Mouse (Mus musculus) kidney, postnatal 0 days (tissue): ENCODE results near the gene Mmp11. TPM values are rescaled to one million over a fixed set of nuclear protein-coding genes. Genes with fewer than 3 reads are reported as not detected.

Experiments
- ATAC-seq: fragments of 200-750 bp; cut with Nextera tagmentation; replicated peaks from 2 replicates; pipeline ENCODE4 v1.8.0; 2017; ENCODE audit warnings: low read depth, moderate number of reproducible peaks, moderate TSS enrichment, moderate library complexity; ENCODE audit not compliant: low FRiP score
- DNase-seq: peaks from one replicate; pipeline ENCODE4 v3.0.0-alpha.2; 2016; ENCODE audit warnings: low spot score
- H3K27ac ChIP-seq: fragments of 300-500 bp; sonication (generic); 2 replicates; pipeline ENCODE4 v1.5.1; 2014; ENCODE audit warnings: mild to moderate bottlenecking
- H3K27me3 ChIP-seq: fragments of 300-500 bp; sonication (generic); 2 replicates; pipeline ENCODE4 v1.6.1; 2014; ENCODE audit warnings: low read length, mixed read lengths; ENCODE audit not compliant: insufficient read depth
- H3K36me3 ChIP-seq: fragments of 300-500 bp; sonication (generic); 2 replicates; pipeline ENCODE4 v1.6.1; 2014; ENCODE audit warnings: low read length, mixed read lengths; ENCODE audit not compliant: insufficient read depth
- H3K4me1 ChIP-seq: fragments of 300-500 bp; sonication (generic); replicated peaks from 2 replicates; pipeline ENCODE4 v1.6.1; 2014; ENCODE audit warnings: antibody characterized with exemption, low read length, mixed read lengths; ENCODE audit not compliant: insufficient read depth
- H3K4me2 ChIP-seq: fragments of 300-500 bp; sonication (generic); 2 replicates; pipeline ENCODE4 v1.6.1; 2014; ENCODE audit warnings: mild to moderate bottlenecking, low read length, moderate library complexity, mixed read lengths
- H3K4me3 ChIP-seq: fragments of 300-500 bp; sonication (generic); replicated peaks from 2 replicates; pipeline ENCODE4 v1.5.1; 2014; ENCODE audit warnings: low read depth, low read length
- H3K9ac ChIP-seq: fragments of 300-500 bp; sonication (generic); 2 replicates; pipeline ENCODE4 v1.6.1; 2014; ENCODE audit warnings: low read depth, low read length
- H3K9me3 ChIP-seq: fragments of 300-500 bp; sonication (generic); replicated peaks from 2 replicates; pipeline ENCODE4 v1.6.1; 2016; ENCODE audit warnings: low read length, inconsistent platforms, mixed read lengths
- CTCF ChIP-seq: IDR thresholded peaks from 2 replicates; pipeline ENCODE4 v1.5.1; 2016; ENCODE audit warnings: antibody characterized with exemption, low read depth, mild to moderate bottlenecking, moderate library complexity
- WGBS: fragments of 180-500 bp; shearing (Covaris S2); extraction: QIAGEN DNeasy Blood & Tissue Kit; methylation state at CpG from one replicate; pipeline ENCODE4 v1.1.7; 2014; 5-methylcytosine and 5-hydroxymethylcytosine counted together
- polyA plus RNA-seq: library from polyadenylated mRNA; unstranded; fragments of >200 nt; fragmentation: Nextera tagmentation; extraction: Ambion mirVana; gene quantifications from 2 replicates; pipeline ENCODE4 v1.2.1, GENCODE M21; 2015

The Mmp11 gene
- polyA plus RNA-seq = 39.4 and 43.2 TPM in 2 replicates

- ATAC-seq (peak; percentile 80), DNase-seq (peak; percentile 81)
- Histone ChIP-seq H3K27ac (peak within 1 kb of the TSS; percentile 85), H3K9ac (peak within 1 kb of the TSS; percentile 71), H3K9me3 (no peaks in the 10 kb centered on the region), H3K27me3 (peaks cover 3% of the 10 kb centered on the region; the same call in 1 of the 2 replicates), H3K4me1 (peaks cover 24% of the 10 kb centered on the region), H3K4me3 (peak within 1 kb of the TSS; percentile 48), H3K36me3 (no peaks in the 10 kb centered on the region), H3K4me2 (peak within 1 kb of the TSS; percentile 61)
- WGBS = 2% methylated on average over 50 of the region's 51 CpGs
- TF ChIP-seq CTCF = no peak
Measured at GRCm38 (mm10) chr10:75935680-75936541, at the start of gene Mmp11. Gene Mmp11, minus strand, starts transcription at chr10:75936496.

- Histone ChIP-seq H3K9ac (no peak overlapping the region), H3K27ac (no peak overlapping the region), H3K4me3 (no peak overlapping the region), H3K9me3 (no peaks in the 10 kb centered on the region), H3K36me3 (no peaks in the 10 kb centered on the region), H3K4me2 (no peak overlapping the region), H3K4me1 (no peaks in the 10 kb centered on the region), H3K27me3 (no peaks in the 10 kb centered on the region)
- TF ChIP-seq CTCF = no peak
- ATAC-seq (no peak), DNase-seq (no peak)
- 72% methylated on average over 3 of the region's 3 CpGs for WGBS
Measured at GRCm38 (mm10) chr10:75979432-75979831, 43.1 kb upstream of the Mmp11 start.

GRCm38 (mm10) chr10:75978835-75979157, 42.5 kb upstream of the Mmp11 start:
- no peak for DNase-seq
- Histone ChIP-seq H3K4me1 (no peaks in the 10 kb centered on the region), H3K27me3 (no peaks in the 10 kb centered on the region), H3K4me2 (no peak overlapping the region), H3K4me3 (no peak overlapping the region), H3K9ac (no peak overlapping the region), H3K9me3 (no peaks in the 10 kb centered on the region), H3K27ac (no peak overlapping the region), H3K36me3 (no peaks in the 10 kb centered on the region)
- no peak for ATAC-seq
- WGBS = 94% methylated on average over 5 of the region's 5 CpGs
- TF ChIP-seq CTCF = no peak

GRCm38 (mm10) chr10:75978119-75978834, 42.0 kb upstream of the Mmp11 start:
- Histone ChIP-seq H3K27ac (no peak overlapping the region), H3K4me3 (no peak overlapping the region), H3K4me2 (no peak overlapping the region), H3K9me3 (no peaks in the 10 kb centered on the region), H3K9ac (no peak overlapping the region), H3K27me3 (no peaks in the 10 kb centered on the region), H3K36me3 (no peaks in the 10 kb centered on the region), H3K4me1 (no peaks in the 10 kb centered on the region)
- no peak for TF ChIP-seq CTCF
- DNase-seq (no peak), ATAC-seq (0 out of 2 replicates have a peak, but pooled peaks have one; percentile 33)
- WGBS = 52% methylated on average over 10 of the region's 10 CpGs

- Histone ChIP-seq H3K27ac (no peak overlapping the region), H3K4me3 (no peak overlapping the region), H3K36me3 (no peaks in the 10 kb centered on the region), H3K9ac (no peak overlapping the region), H3K9me3 (no peaks in the 10 kb centered on the region), H3K27me3 (no peaks in the 10 kb centered on the region), H3K4me1 (no peaks in the 10 kb centered on the region), H3K4me2 (no peak overlapping the region)
- ATAC-seq = no peak
- 74% methylated on average over 5 of the region's 5 CpGs for WGBS
- peak; percentile 83 for TF ChIP-seq CTCF
- DNase-seq = peak; percentile 45
Measured at GRCm38 (mm10) chr10:75975216-75975615, 38.9 kb upstream of the Mmp11 start.

- ATAC-seq = no peak
- Histone ChIP-seq H3K4me2 (no peak overlapping the region), H3K9ac (no peak overlapping the region), H3K4me1 (no peaks in the 10 kb centered on the region), H3K4me3 (no peak overlapping the region), H3K27ac (no peak overlapping the region), H3K27me3 (no peaks in the 10 kb centered on the region), H3K9me3 (no peaks in the 10 kb centered on the region), H3K36me3 (no peaks in the 10 kb centered on the region)
- 86% methylated on average over 10 of the region's 10 CpGs for WGBS
- no peak for DNase-seq
- TF ChIP-seq CTCF = no peak
Measured at GRCm38 (mm10) chr10:75973846-75974245, 37.5 kb upstream of the Mmp11 start.
